Mouse (Mus musculus): ENCODE measurements at regions not wholly inside any gene's neighbourhood (a gene's known extent, or its start where the extent isn't known, plus 50 kb on each side); places are given as distances from the start of the nearest gene placed in this dataset.

- no peak overlapping the region for H3K4me3 ChIP-seq
- TF ChIP-seq MYOD1 (IDR thresholded peaks at IDR 0.05; ENCODE audit: control insufficient read depth in 1 of 3, insufficient read length in 2 of 3, low read depth in 2 of 3) (peak in 2 of 3 experiments; percentile 67 to 77), CEBPB (IDR thresholded peaks at IDR 0.05; ENCODE audit: insufficient read depth, poor library complexity, severe bottlenecking) (no peak), TCF3 (IDR thresholded peaks at IDR 0.05; ENCODE audit: insufficient read length, low read depth) (peak; percentile 53)
- no peaks in the 10 kb centered on the region for H3K79me2 ChIP-seq (ENCODE audit: control insufficient read depth, insufficient read depth)
- peaks cover 5% of the 10 kb centered on the region for H3K27me3 ChIP-seq (ENCODE audit: control insufficient read depth, insufficient read depth, insufficient read length)
- H3K36me3 ChIP-seq (ENCODE audit: control insufficient read depth, insufficient read depth), result no peaks in the 10 kb centered on the region
- no peak overlapping the region for H3K4me2 ChIP-seq (ENCODE audit: low read depth)
- no peak overlapping the region for H3ac ChIP-seq (ENCODE audit: control insufficient read depth, insufficient read length)
Observed at GRCm38 (mm10) chr9:47400117-47400823, 129.7 kb upstream of the Cadm1 start.

- peaks cover 5% of the 10 kb centered on the region for H3K27me3 ChIP-seq (ENCODE audit: control insufficient read depth, insufficient read depth, insufficient read length)
- no peak overlapping the region for H3K4me3 ChIP-seq
- H3ac ChIP-seq (ENCODE audit: control insufficient read depth, insufficient read length), result no peak overlapping the region
- H3K4me2 ChIP-seq (ENCODE audit: low read depth), result no peak overlapping the region
- TF ChIP-seq E2F4 (IDR thresholded peaks at IDR 0.05; ENCODE audit: insufficient read depth) (no peak), MYOG (IDR thresholded peaks at IDR 0.05; ENCODE audit: control insufficient read depth in 1 of 3, insufficient read depth in 1 of 3, insufficient read length in 2 of 3, low read depth in 2 of 3) (no peak), USF1 (IDR thresholded peaks at IDR 0.05; ENCODE audit: low read depth) (no peak), REST (IDR thresholded peaks at IDR 0.05; ENCODE audit: insufficient read depth, insufficient read length) (no peak), POLR2AphosphoS2 (IDR thresholded peaks at IDR 0.05; ENCODE audit: insufficient read length, low read depth) (no peak), CEBPB (IDR thresholded peaks at IDR 0.05; ENCODE audit: insufficient read depth, poor library complexity, severe bottlenecking) (no peak), POLR2A (IDR thresholded peaks at IDR 0.05; ENCODE audit: insufficient read length, low read depth) (no peak), MAX (IDR thresholded peaks at IDR 0.05; ENCODE audit: low read depth) (no peak), MYOD1 (IDR thresholded peaks at IDR 0.05; ENCODE audit: control insufficient read depth in 1 of 3, insufficient read length in 2 of 3, low read depth in 2 of 3) (no peak), SRF (IDR thresholded peaks at IDR 0.05; ENCODE audit: control insufficient read depth, insufficient read length, low read depth) (no peak), TCF12 (IDR thresholded peaks at IDR 0.05; ENCODE audit: insufficient read depth, poor library complexity, severe bottlenecking) (no peak), TCF3 (IDR thresholded peaks at IDR 0.05; ENCODE audit: insufficient read length, low read depth) (no peak)
- no peaks in the 10 kb centered on the region for H3K79me2 ChIP-seq (ENCODE audit: control insufficient read depth, insufficient read depth)
- no peaks in the 10 kb centered on the region for H3K36me3 ChIP-seq (ENCODE audit: control insufficient read depth, insufficient read depth)
Observed at GRCm38 (mm10) chr9:47401511-47401910, 128.5 kb upstream of the Cadm1 start.

GRCm38 (mm10) chr9:47403317-47403716 lies 126.7 kb upstream of the Cadm1 start:
- no peaks in the 10 kb centered on the region for H3K36me3 ChIP-seq (ENCODE audit: control insufficient read depth, insufficient read depth)
- H3K4me2 ChIP-seq (ENCODE audit: low read depth), result no peak overlapping the region
- H3K4me3 ChIP-seq, result no peak overlapping the region
- H3K27me3 ChIP-seq (ENCODE audit: control insufficient read depth, insufficient read depth, insufficient read length), result peaks cover 5% of the 10 kb centered on the region
- H3ac ChIP-seq (ENCODE audit: control insufficient read depth, insufficient read length), result no peak overlapping the region
- TF ChIP-seq MAX (IDR thresholded peaks at IDR 0.05; ENCODE audit: low read depth) (no peak), TCF12 (IDR thresholded peaks at IDR 0.05; ENCODE audit: insufficient read depth, poor library complexity, severe bottlenecking) (no peak), CEBPB (IDR thresholded peaks at IDR 0.05; ENCODE audit: insufficient read depth, poor library complexity, severe bottlenecking) (no peak), USF1 (IDR thresholded peaks at IDR 0.05; ENCODE audit: low read depth) (no peak), REST (IDR thresholded peaks at IDR 0.05; ENCODE audit: insufficient read depth, insufficient read length) (no peak), POLR2A (IDR thresholded peaks at IDR 0.05; ENCODE audit: insufficient read length, low read depth) (no peak), SRF (IDR thresholded peaks at IDR 0.05; ENCODE audit: control insufficient read depth, insufficient read length, low read depth) (no peak), MYOD1 (IDR thresholded peaks at IDR 0.05; ENCODE audit: control insufficient read depth in 1 of 3, insufficient read length in 2 of 3, low read depth in 2 of 3) (no peak), E2F4 (IDR thresholded peaks at IDR 0.05; ENCODE audit: insufficient read depth) (no peak), TCF3 (IDR thresholded peaks at IDR 0.05; ENCODE audit: insufficient read length, low read depth) (no peak), MYOG (IDR thresholded peaks at IDR 0.05; ENCODE audit: control insufficient read depth in 1 of 3, insufficient read depth in 1 of 3, insufficient read length in 2 of 3, low read depth in 2 of 3) (no peak), POLR2AphosphoS2 (IDR thresholded peaks at IDR 0.05; ENCODE audit: insufficient read length, low read depth) (no peak)
- H3K79me2 ChIP-seq (ENCODE audit: control insufficient read depth, insufficient read depth), result no peaks in the 10 kb centered on the region

- Histone ChIP-seq H3K79me2 (ENCODE audit: control insufficient read depth, insufficient read depth) (no peaks in the 10 kb centered on the region), H3K4me3 (no peak overlapping the region), H3K27me3 (ENCODE audit: control insufficient read depth, insufficient read depth, insufficient read length) (peaks cover 5% of the 10 kb centered on the region), H3ac (ENCODE audit: control insufficient read depth, insufficient read length) (no peak overlapping the region), H3K36me3 (ENCODE audit: control insufficient read depth, insufficient read depth) (no peaks in the 10 kb centered on the region), H3K4me2 (ENCODE audit: low read depth) (no peak overlapping the region)
- no peak for TF ChIP-seq POLR2A (IDR thresholded peaks at IDR 0.05; ENCODE audit: insufficient read length, low read depth)
- peak in 1 of 3 experiments; percentile 48 for TF ChIP-seq MYOD1 (IDR thresholded peaks at IDR 0.05; ENCODE audit: control insufficient read depth in 1 of 3, insufficient read length in 2 of 3, low read depth in 2 of 3)
- peak in 1 of 3 experiments; percentile 53 for TF ChIP-seq MYOG (IDR thresholded peaks at IDR 0.05; ENCODE audit: control insufficient read depth in 1 of 3, insufficient read depth in 1 of 3, insufficient read length in 2 of 3, low read depth in 2 of 3)
- TF ChIP-seq E2F4 (IDR thresholded peaks at IDR 0.05; ENCODE audit: insufficient read depth), result no peak
- no peak for TF ChIP-seq REST (IDR thresholded peaks at IDR 0.05; ENCODE audit: insufficient read depth, insufficient read length)
- TF ChIP-seq TCF12 (IDR thresholded peaks at IDR 0.05; ENCODE audit: insufficient read depth, poor library complexity, severe bottlenecking), result no peak
- TF ChIP-seq POLR2AphosphoS2 (IDR thresholded peaks at IDR 0.05; ENCODE audit: insufficient read length, low read depth), result no peak
- TF ChIP-seq CEBPB (IDR thresholded peaks at IDR 0.05; ENCODE audit: insufficient read depth, poor library complexity, severe bottlenecking), result no peak
- no peak for TF ChIP-seq SRF (IDR thresholded peaks at IDR 0.05; ENCODE audit: control insufficient read depth, insufficient read length, low read depth)
Observed at GRCm38 (mm10) chr9:47404821-47405220, 125.2 kb upstream of the Cadm1 start.

Data from myocyte (in vitro differentiated cells).